Mouse (Mus musculus) brown adipose tissue, adult 24 weeks (tissue): ENCODE measurements around the gene H2afx. TPM values are rescaled to one million over a fixed set of nuclear protein-coding genes. Genes with fewer than 3 reads are reported as not detected.
"Not testable (repeated sequence)": the region's sequence is repeated elsewhere in the genome, so short reads cannot be mapped to it uniquely, and the experiment has no call there.

Experiments used
- H3K27ac ChIP-seq: fragments of 200-500 bp; replicated peaks from 2 replicates; pipeline ENCODE4 v1.5.1; 2012; ENCODE audit warnings: low read depth, mild to moderate bottlenecking, low read length
- H3K4me1 ChIP-seq: fragments of 200-500 bp; 2 replicates; pipeline ENCODE4 v1.6.1; 2012; ENCODE audit warnings: low read length, mixed read lengths; ENCODE audit not compliant: control insufficient read depth, insufficient read depth, insufficient read length
- H3K4me3 ChIP-seq: fragments of 200-500 bp; 2 replicates; pipeline ENCODE4 v1.5.1; 2012; ENCODE audit warnings: low read depth, mild to moderate bottlenecking, low read length, moderate library complexity; ENCODE audit not compliant: insufficient read depth
- polyA plus RNA-seq: library from polyadenylated mRNA; stranded (reverse); fragments of >200 nt; gene quantifications from 2 replicates; pipeline ENCODE4 v1.2.4, GENCODE M21; 2012; ENCODE audit not compliant: missing spikeins, insufficient read depth, insufficient read length

The H2afx gene
- polyA plus RNA-seq, 1 experiment: 4.8 TPM

DNA sequence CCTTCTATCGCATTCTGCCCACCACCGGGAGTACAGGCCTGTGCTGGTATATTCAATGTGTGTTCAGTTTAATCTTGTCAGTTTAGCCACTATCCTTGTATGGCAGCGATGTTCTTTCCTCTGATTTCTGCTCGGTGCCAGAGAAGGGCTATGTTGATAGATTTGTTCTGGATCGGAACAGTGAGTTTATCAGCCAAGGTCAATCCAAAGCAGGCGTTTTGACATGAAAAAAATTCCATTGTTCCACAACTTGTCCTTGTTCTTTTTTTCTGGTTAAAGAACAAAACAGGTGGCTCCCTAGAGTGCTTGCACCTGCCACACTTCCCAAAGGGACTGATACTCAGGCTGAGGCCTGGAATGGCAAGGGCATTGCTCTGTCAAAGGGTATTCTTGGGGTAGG, 41.6 kb downstream of the H2afx start:
- Histone ChIP-seq H3K27ac (no peak overlapping the region), H3K4me1 (peaks cover 6% of the 10 kb centered on the region; the same call in 1 of the 2 replicates), H3K4me3 (no peak overlapping the region)

DNA sequence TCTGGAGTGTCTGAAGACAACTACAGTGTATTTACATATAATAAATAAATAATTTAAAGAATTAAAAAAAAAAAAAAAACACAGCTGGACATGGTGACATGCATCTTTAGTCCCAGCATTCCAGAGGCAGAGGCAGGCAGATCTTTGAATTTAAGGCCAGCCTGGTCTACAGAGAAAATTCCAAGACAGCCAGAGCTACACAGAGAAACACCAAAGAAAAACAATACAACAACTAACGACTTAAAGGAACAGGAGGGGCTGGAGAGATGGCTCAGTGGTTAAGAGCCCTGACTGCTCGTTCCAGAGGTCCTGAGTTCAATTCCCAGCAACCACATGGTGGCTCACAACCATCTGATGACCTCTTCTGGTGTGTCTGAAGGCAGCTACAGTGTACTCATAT, 42.8 kb downstream of the H2afx start:
- not testable (repeated sequence) for H3K4me1 ChIP-seq, H3K4me3 ChIP-seq, H3K27ac ChIP-seq

DNA sequence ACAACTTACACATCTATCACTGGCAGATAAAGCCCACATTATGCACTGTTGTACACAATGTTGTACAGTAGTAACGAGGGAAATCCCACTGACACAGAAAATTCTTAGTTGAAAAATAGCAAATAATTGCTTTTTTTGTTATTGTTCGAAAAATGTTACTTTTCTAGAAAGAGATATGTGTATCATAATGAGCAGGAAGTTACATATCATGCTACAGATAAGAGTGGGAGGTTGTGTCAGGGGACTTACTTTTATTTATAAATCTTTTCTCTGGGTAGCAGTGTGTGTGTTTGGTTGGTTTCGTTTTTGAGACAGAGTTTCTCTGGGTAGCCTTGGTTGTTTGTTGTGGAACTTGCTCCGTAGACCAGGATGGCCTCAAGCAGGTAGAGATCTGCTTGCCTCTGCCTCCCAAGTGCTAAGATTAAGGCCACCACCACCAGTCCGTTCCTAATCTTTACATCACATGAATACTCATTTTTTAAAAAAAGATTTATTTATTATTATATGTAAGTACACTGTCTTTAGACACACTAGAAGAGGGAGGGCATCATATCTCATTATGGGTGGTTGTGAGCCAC, 43.7 kb downstream of the H2afx start:
- 0 out of 2 replicates have a peak overlapping the region, but pooled peaks have one; percentile 86 for H3K4me3 ChIP-seq
- peaks cover 6% of the 10 kb centered on the region; the same call in 1 of the 2 replicates for H3K4me1 ChIP-seq
- no peak overlapping the region for H3K27ac ChIP-seq

DNA sequence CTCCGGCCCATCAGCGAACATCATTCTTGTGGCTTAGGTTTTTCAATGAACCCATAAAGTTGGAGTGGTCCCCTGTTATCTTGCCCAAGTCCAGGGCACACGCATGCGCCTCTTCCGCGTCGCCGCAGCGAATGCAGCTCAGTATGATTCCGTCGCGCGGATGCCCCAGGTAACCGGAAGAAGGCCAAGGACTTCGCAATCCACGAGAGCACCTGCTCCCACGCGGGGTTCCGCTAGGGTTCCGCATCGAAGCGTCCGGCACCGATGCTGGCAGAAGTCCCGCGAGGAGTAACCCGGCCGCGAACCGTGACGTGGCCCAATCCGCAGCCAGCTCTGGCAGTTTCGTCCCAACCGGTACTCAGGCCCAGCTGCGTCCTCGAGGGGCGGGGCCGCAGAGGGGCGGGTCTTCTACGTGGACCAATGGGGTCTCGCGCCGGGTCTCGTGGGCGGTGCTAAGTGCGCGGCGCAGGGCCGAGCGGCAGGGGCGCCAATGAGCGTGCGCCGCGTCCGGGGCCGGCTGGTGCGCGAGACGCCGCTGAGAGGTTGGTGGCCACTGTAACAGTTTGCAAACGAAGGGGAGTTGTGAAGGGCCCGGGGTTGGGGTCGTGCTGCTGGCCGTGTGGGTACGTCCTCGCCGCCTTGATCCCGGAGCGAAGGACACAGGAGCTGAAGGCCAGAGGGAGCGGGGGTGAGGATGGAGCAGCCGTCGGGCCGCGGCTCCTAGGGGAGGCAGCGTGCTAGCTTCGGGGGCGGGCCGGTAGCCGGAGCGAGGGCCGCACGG, 44.8 kb downstream of the H2afx start, which contains the start of gene Hyou1:
TSS of gene Hyou1 (plus strand) at position 437 of the 781 bp plus-strand sequence.
- Histone ChIP-seq H3K4me1 (peaks cover 6% of the 10 kb centered on the region; the same call in 1 of the 2 replicates), H3K4me3 (peak within 1 kb of the TSS; percentile 86), H3K27ac (peak within 1 kb of the TSS; percentile 77)

DNA sequence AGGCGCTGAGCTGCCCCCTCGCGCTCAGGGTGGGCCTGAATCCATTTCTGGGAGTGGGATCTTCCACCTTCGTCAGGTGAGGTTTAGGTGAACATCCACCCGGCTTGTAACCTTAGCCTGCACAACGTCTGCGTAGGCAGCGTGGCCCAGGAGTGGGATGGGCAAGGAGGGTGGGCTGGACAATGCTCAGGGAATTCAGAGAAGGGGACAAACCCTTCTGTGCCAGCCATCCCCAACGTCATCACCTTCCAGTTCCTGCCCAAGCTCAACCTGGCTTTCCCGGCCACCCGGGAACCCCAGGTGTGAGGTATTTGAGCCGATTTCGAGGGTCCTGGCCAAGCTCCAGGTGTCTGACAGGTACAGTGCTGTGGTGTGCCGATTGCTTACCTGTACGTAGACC, 45.4 kb downstream of the H2afx start:
- Histone ChIP-seq H3K27ac (peak overlapping the region; percentile 77), H3K4me1 (peaks cover 6% of the 10 kb centered on the region; the same call in 1 of the 2 replicates), H3K4me3 (peak overlapping the region; percentile 79)

DNA sequence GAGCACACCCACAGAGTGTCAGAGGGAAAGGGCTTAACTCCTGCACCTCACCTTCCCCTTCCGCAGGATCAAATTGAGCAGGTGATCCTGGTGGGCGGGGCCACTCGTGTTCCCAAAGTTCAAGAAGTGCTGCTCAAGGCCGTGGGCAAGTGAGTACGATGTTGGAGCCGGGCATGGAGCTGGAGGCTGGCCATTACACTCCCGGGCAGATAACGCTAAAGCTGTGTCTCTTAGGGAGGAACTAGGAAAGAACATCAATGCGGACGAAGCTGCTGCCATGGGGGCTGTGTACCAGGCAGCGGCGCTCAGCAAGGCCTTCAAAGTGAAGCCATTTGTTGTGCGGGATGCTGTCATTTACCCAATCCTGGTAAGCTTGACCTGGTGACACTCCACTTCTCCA, 50.1 kb downstream of the H2afx start:
- H3K4me1 ChIP-seq: peaks cover 6% of the 10 kb centered on the region; the same call in 1 of the 2 replicates
- no peak overlapping the region for H3K4me3 ChIP-seq

More for the DNA sequence above, 50.1 kb downstream of the H2afx start:
- H3K27ac ChIP-seq: no peak overlapping the region

Other genes starting within 250 kb of the H2afx start
- gene Mfrp, start 233.0 kb upstream of the H2afx start, polyA plus RNA-seq: not detected in 2 replicates
- gene C1qtnf5, start 227.4 kb upstream of the H2afx start, polyA plus RNA-seq: 3.6 and 3.7 TPM in 2 replicates
- gene Gm49380, start 221.2 kb upstream of the H2afx start, polyA plus RNA-seq: not detected in 2 replicates
- gene Rnf26, start 221.2 kb upstream of the H2afx start, polyA plus RNA-seq: 8.7 and 10.4 TPM in 2 replicates
- gene Mcam, start 200.2 kb upstream of the H2afx start, polyA plus RNA-seq: 27.8 and 28.1 TPM in 2 replicates
- 10.8 and 11.6 TPM in 2 replicates for gene Cbl, start 100.6 kb upstream of the H2afx start, polyA plus RNA-seq
- gene Ccdc153, start 94.0 kb upstream of the H2afx start, polyA plus RNA-seq: not detected in 2 replicates
- gene Pdzd3, start 83.2 kb upstream of the H2afx start, polyA plus RNA-seq: not detected in 2 replicates
- gene Nlrx1, start 66.1 kb upstream of the H2afx start, polyA plus RNA-seq: 8.7 and 8.8 TPM in 2 replicates
- gene Abcg4, start 46.1 kb upstream of the H2afx start, polyA plus RNA-seq: 0.36 TPM in 1 of 2 replicates, not detected in the other
- 4.7 and 5.1 TPM in 2 replicates for gene Hinfp, start 29.0 kb upstream of the H2afx start, polyA plus RNA-seq
- gene C2cd2l, start 14.4 kb upstream of the H2afx start, polyA plus RNA-seq: 9.7 and 11.8 TPM in 2 replicates
- 14.6 and 17.9 TPM in 2 replicates for gene Dpagt1, start 8.7 kb upstream of the H2afx start, polyA plus RNA-seq
- 58.0 and 61.8 TPM in 2 replicates for gene Hmbs, start 9.5 kb downstream of the H2afx start, polyA plus RNA-seq
- gene Vps11, start 27.0 kb downstream of the H2afx start, polyA plus RNA-seq: 19.2 and 25.3 TPM in 2 replicates
- 30.8 and 42.2 TPM in 2 replicates for gene Hyou1, start 44.8 kb downstream of the H2afx start, polyA plus RNA-seq
- gene Slc37a4, start 62.2 kb downstream of the H2afx start, polyA plus RNA-seq: 19.2 and 21.2 TPM in 2 replicates
- 1,821 and 1,946 TPM in 2 replicates for gene Rps25, start 72.4 kb downstream of the H2afx start, polyA plus RNA-seq
- 112 and 145 TPM in 2 replicates for gene Trappc4, start 72.9 kb downstream of the H2afx start, polyA plus RNA-seq
- 7.3 and 11.1 TPM in 2 replicates for gene Ccdc84, start 83.9 kb downstream of the H2afx start, polyA plus RNA-seq
- gene Foxr1, start 106.4 kb downstream of the H2afx start, polyA plus RNA-seq: not detected in 2 replicates
- gene Upk2, start 120.3 kb downstream of the H2afx start, polyA plus RNA-seq: not detected in 2 replicates
- 19.2 and 24.4 TPM in 2 replicates for gene Bcl9l, start 148.1 kb downstream of the H2afx start, polyA plus RNA-seq
- gene Cxcr5, start 227.2 kb downstream of the H2afx start, polyA plus RNA-seq: not detected in 2 replicates